Mouse (Mus musculus): ENCODE data around the gene Mylpf.
A peak's percentile ranks its signal among the peaks of the same experiment; 100 is the strongest.
"Not testable (repeated sequence)": the region's sequence is repeated elsewhere in the genome, so short reads cannot be mapped to it uniquely, and the experiment has no call there.

Mylpf gene

GRCm38 (mm10) chr7:127225147-127225995, 16.7 kb downstream of the Mylpf start:
- DNase-seq (ENCODE audit: low spot score): no peak

- peak; percentile 90 for DNase-seq (ENCODE audit: low spot score)
Measured at GRCm38 (mm10) chr7:127228615-127229303, 20.1 kb downstream of the Mylpf start.

GRCm38 (mm10) chr7:127231376-127231775, 22.7 kb downstream of the Mylpf start:
- DNase-seq (ENCODE audit: low spot score): no peak

GRCm38 (mm10) chr7:127231826-127232621, 23.3 kb downstream of the Mylpf start:
- DNase-seq (ENCODE audit: low spot score): no peak

- DNase-seq (ENCODE audit: low spot score): peak; percentile 88
Measured at GRCm38 (mm10) chr7:127232622-127233367, 24.1 kb downstream of the Mylpf start, which contains the start of the genes Zfp553 and Sept1. Zfp553 (plus strand) TSS chr7:127233061. Sept1 (minus strand) TSS chr7:127233130.

- no peak for DNase-seq (ENCODE audit: low spot score)
Measured at GRCm38 (mm10) chr7:127233368-127233749, 24.7 kb downstream of the Mylpf start.

GRCm38 (mm10) chr7:127233765-127234164, 25.1 kb downstream of the Mylpf start:
- DNase-seq (ENCODE audit: low spot score): no peak

GRCm38 (mm10) chr7:127234777-127235176, 26.1 kb downstream of the Mylpf start:
- DNase-seq (ENCODE audit: low spot score): no peak

- no peak for DNase-seq (ENCODE audit: low spot score)
Measured at GRCm38 (mm10) chr7:127243361-127243867, 34.7 kb downstream of the Mylpf start.

GRCm38 (mm10) chr7:127243870-127244657, 35.4 kb downstream of the Mylpf start, which contains the start of gene Zfp771:
Zfp771 (plus strand) TSS chr7:127244274.
- peak; percentile 99 for DNase-seq (ENCODE audit: low spot score)

- no peak for DNase-seq (ENCODE audit: low spot score)
Measured at GRCm38 (mm10) chr7:127244658-127245510, 36.2 kb downstream of the Mylpf start.

GRCm38 (mm10) chr7:127250511-127250910, 41.8 kb downstream of the Mylpf start:
- not testable (repeated sequence) for DNase-seq (ENCODE audit: low spot score)

- no peak for DNase-seq (ENCODE audit: low spot score)
Measured at GRCm38 (mm10) chr7:127252414-127252813, 43.7 kb downstream of the Mylpf start.

GRCm38 (mm10) chr7:127253341-127253740, 44.7 kb downstream of the Mylpf start:
- DNase-seq (ENCODE audit: low spot score): no peak

- peak; percentile 97 for DNase-seq (ENCODE audit: low spot score)
Measured at GRCm38 (mm10) chr7:127253821-127254769, 45.4 kb downstream of the Mylpf start.

- no peak for DNase-seq (ENCODE audit: low spot score)
Measured at GRCm38 (mm10) chr7:127255008-127255407, 46.3 kb downstream of the Mylpf start.

GRCm38 (mm10) chr7:127255965-127256364, 47.3 kb downstream of the Mylpf start:
- no peak for DNase-seq (ENCODE audit: low spot score)

- DNase-seq (ENCODE audit: low spot score): no peak
Measured at GRCm38 (mm10) chr7:127256518-127256917, 47.8 kb downstream of the Mylpf start.

Measured in testis, postnatal 10 days (tissue).